Mouse (Mus musculus) cerebellum, adult 11-12 months (tissue): ENCODE results near the gene Slc35f5.
A peak's percentile ranks its signal among the peaks of the same experiment; 100 is the strongest.

Experiments
- DNase-seq: peaks from one replicate; pipeline ENCODE4 v3.0.0; 2022

The Slc35f5 gene

DNA sequence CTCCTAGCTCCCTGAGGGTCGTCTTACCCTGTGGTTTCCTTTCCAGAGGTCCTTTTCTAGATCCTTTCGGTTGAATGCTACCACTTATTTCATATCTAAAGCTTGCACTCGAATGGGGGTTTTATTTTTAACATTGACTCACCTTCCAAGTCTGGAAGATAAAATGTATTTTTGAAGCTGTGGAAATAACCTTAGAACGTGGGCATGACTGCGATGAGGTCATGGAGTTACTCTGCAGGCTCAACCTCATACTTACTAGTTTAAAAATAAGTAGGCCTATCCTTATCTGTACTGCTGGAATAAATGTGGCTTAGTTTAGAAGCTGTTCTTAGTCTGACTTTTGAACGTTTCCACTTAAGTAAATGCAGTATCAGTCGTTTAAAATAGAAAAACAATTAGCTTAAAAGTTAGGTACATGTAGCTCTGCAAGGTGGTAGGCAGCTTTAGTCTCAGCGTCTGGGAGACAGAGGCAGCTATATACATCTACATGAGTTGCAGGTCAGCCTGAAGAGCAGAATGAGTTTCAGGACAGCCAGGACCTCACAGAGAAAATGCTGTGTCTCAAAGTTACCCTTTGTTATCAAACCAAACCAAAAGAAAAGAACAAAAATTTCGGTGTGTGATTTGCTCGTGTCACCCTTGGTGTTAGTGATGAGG lies 15.2 kb downstream of the Slc35f5 start:
- no peak for DNase-seq

DNA sequence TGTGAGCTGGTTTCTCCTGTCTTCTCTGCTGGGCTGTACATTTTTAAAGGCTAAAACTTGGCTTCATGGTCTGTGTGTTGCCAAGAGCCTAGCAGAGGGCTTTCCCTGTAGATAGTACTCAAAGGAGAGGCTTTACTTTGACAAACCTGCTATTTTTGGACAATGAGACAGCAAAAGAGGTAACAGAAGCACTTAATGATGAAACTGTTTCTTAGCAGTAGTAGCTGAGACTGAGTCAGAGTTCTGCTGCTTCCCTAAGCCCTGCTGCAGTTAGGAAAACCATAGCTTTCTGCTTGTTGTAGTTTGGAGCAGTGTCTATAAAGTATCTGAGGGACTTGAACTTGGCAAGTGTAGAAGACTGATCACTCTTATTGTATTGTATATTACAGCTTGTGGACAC lies 16.6 kb downstream of the Slc35f5 start:
- no peak for DNase-seq

DNA sequence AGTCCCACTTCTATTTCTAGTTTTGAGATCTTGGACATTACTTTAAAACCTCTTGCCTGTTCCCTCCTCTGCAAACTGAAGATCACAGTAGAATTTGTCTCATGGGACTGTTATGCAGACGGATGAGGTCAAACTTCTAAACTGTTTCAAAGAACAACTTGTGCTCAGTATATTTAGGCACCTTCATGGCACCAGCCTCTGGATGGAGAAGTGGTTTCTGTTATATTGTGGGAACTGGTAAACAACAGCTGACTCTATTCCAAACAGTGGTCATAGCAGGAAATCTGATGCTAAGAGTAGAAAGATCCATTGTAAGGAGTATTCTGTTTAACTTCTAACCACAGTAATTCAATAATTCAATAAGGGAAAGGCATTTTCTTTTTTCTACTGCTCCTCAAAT lies 17.7 kb downstream of the Slc35f5 start:
- no peak for DNase-seq

DNA sequence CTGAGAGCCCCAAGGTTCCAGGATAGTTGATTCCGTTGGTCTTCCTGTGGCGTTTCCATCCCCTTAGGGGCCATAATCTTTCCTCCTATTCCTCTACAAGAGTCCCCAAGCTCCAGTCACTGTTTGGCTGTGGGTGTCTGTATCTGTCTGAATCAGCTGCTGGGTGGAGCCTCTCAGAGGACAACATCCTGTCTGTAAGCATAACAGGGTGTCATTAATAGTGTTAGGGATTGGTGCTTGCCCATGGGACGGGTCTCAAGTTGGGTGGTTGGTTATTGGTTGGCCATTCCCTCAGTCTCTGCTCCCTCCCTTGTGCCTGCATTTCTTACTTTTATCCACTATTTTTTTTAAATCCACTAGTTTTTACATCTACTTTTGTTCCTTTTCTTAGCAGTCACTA lies 20.7 kb downstream of the Slc35f5 start:
- no peak for DNase-seq

DNA sequence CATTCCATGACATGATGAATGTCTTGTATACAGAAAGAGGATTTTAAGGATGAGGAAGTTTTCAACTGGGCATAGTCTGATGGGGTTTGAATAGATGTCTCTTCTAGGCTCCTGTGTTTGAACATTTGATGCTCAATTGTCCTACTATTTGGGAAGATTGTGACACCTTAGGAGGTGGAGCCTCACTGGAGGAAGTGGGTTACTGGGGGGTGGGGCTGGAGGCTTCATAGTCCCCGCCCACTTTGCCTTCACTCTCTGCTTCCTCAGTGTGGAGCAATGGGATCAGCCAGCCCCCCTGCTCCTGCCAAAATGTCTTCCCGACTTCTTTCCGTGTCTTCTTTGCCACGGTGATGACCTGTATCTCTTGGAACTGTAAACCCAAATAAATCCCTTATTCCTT lies 43.2 kb downstream of the Slc35f5 start:
- DNase-seq, result no peak

DNA sequence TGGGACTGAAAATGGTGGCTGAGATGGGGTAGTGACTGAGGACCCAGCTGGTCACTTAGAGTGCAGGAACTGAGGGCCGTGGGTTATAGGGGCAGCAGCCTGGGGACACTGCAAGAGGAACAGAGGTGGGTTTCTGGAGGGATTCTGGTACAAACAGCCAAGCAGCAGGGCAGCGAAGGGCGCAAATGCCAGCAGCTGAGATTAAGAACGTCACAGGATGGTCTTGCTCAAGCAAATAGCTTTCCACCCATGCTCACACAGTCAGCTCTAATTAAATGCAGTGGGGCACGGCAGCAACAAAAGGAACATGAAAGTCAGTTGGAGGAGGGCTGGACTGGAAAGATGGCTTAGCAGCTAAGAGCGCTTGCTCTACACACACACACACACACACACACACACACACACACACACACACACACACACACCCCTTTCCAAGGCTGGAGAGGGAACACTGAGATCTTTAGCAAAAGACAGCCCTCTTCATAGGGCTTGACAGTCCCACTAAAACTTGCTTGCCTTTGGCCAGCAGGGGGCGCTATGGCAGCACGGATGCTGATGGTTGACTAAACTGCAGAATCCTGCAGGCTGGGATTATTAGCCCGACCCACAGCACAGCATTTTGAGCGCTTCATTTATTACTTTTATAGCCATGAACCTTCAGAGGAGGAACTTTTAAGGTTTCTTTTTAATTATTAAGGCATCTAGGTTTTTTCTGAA lies 46.9 kb downstream of the Slc35f5 start:
- DNase-seq, result peak; percentile 53

DNA sequence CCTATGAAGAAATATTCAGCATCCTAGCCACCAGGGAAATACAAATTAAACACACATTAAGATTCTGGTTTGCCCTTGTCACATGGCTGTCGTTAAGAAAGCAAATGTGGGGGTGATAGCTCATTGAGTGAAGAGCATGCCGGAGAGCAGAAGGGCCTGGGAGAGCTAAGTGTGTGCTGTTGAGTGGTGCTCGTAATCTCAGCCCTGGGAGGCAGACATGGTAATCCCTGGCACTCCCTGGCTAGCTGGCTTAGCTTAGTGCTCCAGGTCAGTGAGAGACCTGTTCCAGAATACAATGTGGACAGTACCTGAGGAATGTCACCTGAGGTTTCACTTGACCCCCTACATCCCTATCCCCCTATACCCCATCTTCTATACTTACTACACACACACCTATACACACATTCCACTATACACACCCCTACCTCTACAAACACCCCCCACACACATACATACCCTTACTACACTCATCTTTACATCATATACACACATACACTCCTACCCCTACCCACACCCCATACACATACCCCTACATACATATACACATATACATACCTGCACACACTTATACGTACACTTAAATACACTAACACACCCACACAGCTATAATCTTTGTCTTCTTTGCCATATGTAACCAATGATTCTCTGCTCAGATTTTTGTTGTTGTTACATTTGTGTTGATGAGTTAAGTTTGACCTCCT lies 64.1 kb downstream of the Slc35f5 start:
- DNase-seq, result no peak

DNA sequence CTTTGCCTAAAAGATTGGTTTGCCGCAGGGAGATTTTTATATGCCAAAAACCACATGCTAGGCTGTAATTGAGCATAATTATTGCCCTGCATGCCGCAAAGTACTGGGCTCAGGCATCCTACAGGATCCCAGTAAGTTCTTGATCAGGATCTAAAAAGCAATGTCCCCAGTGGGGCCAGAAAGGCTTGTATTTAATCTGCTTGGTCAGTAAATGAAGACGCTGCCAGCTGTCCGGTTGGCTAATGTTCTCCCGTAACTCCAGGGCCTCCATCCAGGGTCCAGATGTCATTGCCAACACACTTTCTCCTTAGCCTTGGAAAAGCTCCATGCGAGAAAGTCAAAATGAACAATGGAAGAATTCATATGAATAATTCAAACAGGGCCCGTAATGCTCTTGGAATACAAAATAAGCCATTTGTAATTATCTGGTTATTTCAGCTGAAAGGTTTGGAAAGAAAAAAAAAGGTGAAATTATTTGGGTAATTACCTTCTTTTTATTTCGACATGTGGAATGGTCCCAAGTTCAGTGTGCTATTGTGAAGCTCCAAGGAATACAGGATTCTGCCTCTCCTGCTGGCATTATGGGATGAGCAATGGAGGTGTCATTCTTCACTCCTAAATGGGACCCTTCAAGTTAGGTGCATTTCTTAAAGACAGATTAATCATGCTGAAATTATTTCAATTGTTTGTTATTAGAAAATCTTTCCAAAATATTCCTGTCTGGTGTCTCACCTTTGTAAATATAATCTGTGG lies 79.3 kb downstream of the Slc35f5 start:
- DNase-seq, result peak; percentile 1

DNA sequence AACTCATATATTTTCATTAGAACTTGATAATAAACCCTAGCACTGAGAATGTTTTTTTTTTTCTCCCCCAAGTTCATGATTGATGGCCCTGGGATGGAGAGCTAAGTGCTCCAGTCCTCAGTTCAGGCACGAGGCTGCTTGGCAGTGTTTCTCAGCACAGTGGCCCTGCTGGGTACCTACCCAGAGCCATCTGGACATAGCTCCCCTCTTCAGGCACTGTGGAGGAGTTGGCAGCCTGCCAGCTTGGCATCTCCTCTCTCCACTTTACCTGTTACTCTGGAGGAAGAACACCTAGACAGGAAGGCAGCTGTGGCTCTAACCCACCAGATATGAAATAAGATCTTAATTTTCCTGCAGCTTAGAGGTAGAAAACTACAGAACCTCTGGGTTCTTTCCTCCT lies 83.2 kb downstream of the Slc35f5 start:
- peak; percentile 12 for DNase-seq
